Mouse (Mus musculus): ENCODE data around the gene Vmn2r76.

- TF ChIP-seq CTCF (IDR thresholded peaks at IDR 0.05; ENCODE audit: low read depth), result peak; percentile 30; the same call in 1 of the 2 replicates
- TF ChIP-seq EP300 (IDR thresholded peaks at IDR 0.05; ENCODE audit: low read depth), result no peak
These were observed 34.8 kb downstream of the Vmn2r76 start for GRCm38 (mm10) chr7:86211345-86211744.
